Mouse (Mus musculus) erythroblast, embryonic 14.5 days (primary cell): ENCODE data around the gene Ly6g6d. TPM values are rescaled to one million over a fixed set of nuclear protein-coding genes. Genes with fewer than 3 reads are reported as not detected.
A peak's percentile ranks its signal among the peaks of the same experiment; 100 is the strongest.

Experiments
- H3K27me3 ChIP-seq: 2 replicates; pipeline ENCODE4 v1.6.1; 2012; ENCODE audit warnings: inconsistent platforms; ENCODE audit not compliant: control insufficient read depth
- H3K36me3 ChIP-seq: 2 replicates; pipeline ENCODE4 v1.6.1; 2012; ENCODE audit warnings: mild to moderate bottlenecking, inconsistent platforms; ENCODE audit not compliant: control insufficient read depth
- H3K4me1 ChIP-seq: 2 replicates; pipeline ENCODE4 v1.6.1; 2012; ENCODE audit warnings: inconsistent platforms; ENCODE audit not compliant: control insufficient read depth
- H3K4me3 ChIP-seq: replicated peaks from 2 replicates; pipeline ENCODE3; 2012; ENCODE audit warnings: moderate library complexity, mild to moderate bottlenecking, inconsistent platforms
- H3K9me3 ChIP-seq: 2 replicates; pipeline ENCODE4 v1.6.1; 2012; ENCODE audit warnings: low read length, inconsistent platforms, mixed read lengths; ENCODE audit not compliant: control insufficient read depth
- GATA1 ChIP-seq: IDR thresholded peaks from 2 replicates; pipeline ENCODE4 v1.6.1; 2012; ENCODE audit warnings: low read length, inconsistent platforms, mixed read lengths
- TAL1 ChIP-seq: IDR thresholded peaks from 3 replicates; pipeline ENCODE4 v1.6.1; 2012; ENCODE audit warnings: low read length, inconsistent platforms, mixed read lengths
- polyA plus RNA-seq: library from polyadenylated mRNA; stranded (reverse); fragments of >175 nt; gene quantifications from 2 replicates; pipeline ENCODE4 v1.2.3, GENCODE M21; 2012

Gene Ly6g6d
- polyA plus RNA-seq, 1 experiment, result not detected

DNA sequence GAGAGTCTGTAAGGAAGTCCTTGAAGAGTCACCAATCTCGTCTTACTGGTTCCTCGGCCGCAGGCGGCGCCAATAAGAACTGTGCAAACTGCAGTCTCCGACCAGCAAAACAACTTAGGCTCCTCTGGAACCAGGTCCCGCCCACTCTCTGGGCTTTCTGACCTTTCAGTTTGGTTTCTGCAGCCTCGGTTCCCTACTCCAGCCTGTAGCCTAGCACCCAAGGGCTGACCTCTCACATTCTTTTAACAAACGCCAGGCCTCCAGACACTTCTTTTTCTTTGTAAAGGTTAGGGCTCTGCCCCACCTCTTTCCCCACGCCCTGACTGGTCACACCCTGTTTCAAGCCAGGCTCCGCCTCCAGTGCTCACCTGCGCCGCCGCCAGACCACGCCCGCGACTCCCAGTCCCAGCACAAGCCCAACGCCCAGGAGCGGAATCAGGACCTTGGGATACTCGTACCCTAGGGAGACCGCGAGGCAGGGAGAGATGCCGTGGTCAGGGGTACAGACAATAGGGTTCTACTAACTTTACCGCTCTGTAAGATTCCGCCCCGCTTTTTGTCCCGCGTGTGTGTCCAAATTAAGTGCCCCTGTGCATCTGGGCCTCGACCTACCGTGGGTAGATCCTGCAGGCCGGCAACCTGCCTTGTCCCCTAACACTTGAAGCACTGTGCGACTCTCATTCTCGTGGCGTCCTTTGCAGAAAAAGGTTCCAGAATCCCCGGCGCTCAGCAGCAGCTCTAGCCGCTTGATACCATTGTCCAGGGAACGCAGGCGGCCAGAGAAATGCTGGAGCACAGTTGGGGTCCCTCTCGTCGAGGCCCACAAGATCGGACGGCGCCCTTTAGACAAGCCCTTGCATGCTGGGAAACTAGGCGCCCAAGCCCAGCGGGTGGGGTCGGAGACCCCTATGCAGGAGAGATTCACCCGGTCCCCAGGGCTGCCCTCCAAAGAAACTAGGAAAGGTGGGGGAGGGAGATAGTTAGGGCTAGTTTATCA lies 12.6 kb downstream of the Ly6g6d start, which contains the start of gene Ly6g6c:
Gene Ly6g6c (plus strand): TSS at position 438 of the 997 bp plus-strand sequence.
- TF ChIP-seq TAL1 (no peak), GATA1 (no peak)
- no peaks in the 10 kb centered on the region; the same call in 1 of the 2 replicates for H3K9me3 ChIP-seq
- peak within 1 kb of the TSS; percentile 23 for H3K4me3 ChIP-seq
- H3K36me3 ChIP-seq, result peaks cover 5% of the 10 kb centered on the region
- H3K4me1 ChIP-seq, result peaks cover 40% of the 10 kb centered on the region
- peaks cover 79% of the 10 kb centered on the region for H3K27me3 ChIP-seq

GRCm38 (mm10) chr17:35064378-35064877 lies 13.4 kb downstream of the Ly6g6d start:
- peaks cover 5% of the 10 kb centered on the region for H3K36me3 ChIP-seq
- H3K4me1 ChIP-seq, result peaks cover 48% of the 10 kb centered on the region
- peaks cover 79% of the 10 kb centered on the region for H3K27me3 ChIP-seq
- no peaks in the 10 kb centered on the region; the same call in 1 of the 2 replicates for H3K9me3 ChIP-seq
- no peak overlapping the region for H3K4me3 ChIP-seq
- TF ChIP-seq TAL1 (no peak), GATA1 (no peak)

DNA sequence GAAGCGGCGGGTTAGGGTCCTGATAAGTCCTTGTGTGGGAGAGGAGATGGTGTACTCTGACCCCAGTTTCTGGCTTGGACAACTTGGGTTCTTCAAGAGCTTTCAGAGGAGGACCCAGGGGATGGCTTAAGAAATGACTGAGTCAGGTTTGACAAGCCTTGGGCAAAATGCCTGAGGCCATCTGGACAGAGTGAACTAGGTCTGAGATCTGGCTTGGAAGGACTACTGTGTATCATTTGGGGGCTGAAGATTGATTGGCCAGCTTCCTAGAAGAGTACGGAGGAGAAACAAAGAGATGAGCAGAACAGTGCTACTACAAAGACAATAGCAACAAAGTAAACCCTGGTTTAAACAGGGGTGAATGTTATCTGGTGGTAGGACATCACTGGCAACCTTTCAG lies 14.4 kb downstream of the Ly6g6d start:
- no peaks in the 10 kb centered on the region; the same call in 1 of the 2 replicates for H3K9me3 ChIP-seq
- TF ChIP-seq TAL1 (no peak), GATA1 (no peak)
- no peak overlapping the region for H3K4me3 ChIP-seq
- H3K4me1 ChIP-seq, result peaks cover 57% of the 10 kb centered on the region
- peaks cover 70% of the 10 kb centered on the region for H3K27me3 ChIP-seq
- peaks cover 7% of the 10 kb centered on the region for H3K36me3 ChIP-seq

DNA sequence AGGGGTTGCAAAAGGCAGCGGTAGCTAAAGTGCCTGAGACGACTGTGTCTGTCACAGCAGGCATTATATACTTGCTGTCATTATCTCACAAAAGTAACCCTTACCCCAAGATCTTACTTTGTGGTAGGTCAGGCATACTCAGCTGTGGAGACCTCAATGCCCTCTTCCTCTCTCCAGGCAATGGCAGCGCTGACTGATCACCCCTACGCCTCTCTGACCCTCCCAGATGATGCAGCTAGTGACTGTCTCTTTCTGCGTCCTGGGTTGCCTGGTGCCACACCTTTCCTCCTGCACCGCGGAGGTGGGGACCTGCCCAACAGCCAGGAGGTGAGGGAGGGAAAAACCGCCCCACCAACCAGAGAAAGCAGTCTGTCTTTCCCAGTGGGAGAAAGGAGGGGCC lies 16.6 kb downstream of the Ly6g6d start:
- Histone ChIP-seq H3K4me3 (no peak overlapping the region), H3K27me3 (peaks cover 48% of the 10 kb centered on the region), H3K36me3 (peaks cover 22% of the 10 kb centered on the region), H3K4me1 (peaks cover 63% of the 10 kb centered on the region), H3K9me3 (no peaks in the 10 kb centered on the region; the same call in 1 of the 2 replicates)
- TF ChIP-seq GATA1, result no peak

GRCm38 (mm10) chr17:35060737-35061297 lies 17.0 kb downstream of the Ly6g6d start:
- Histone ChIP-seq H3K36me3 (peaks cover 26% of the 10 kb centered on the region), H3K4me1 (peaks cover 64% of the 10 kb centered on the region), H3K4me3 (no peak overlapping the region), H3K27me3 (peaks cover 43% of the 10 kb centered on the region), H3K9me3 (no peaks in the 10 kb centered on the region; the same call in 1 of the 2 replicates)
- no peak for TF ChIP-seq GATA1
- no peak for TF ChIP-seq TAL1

DNA sequence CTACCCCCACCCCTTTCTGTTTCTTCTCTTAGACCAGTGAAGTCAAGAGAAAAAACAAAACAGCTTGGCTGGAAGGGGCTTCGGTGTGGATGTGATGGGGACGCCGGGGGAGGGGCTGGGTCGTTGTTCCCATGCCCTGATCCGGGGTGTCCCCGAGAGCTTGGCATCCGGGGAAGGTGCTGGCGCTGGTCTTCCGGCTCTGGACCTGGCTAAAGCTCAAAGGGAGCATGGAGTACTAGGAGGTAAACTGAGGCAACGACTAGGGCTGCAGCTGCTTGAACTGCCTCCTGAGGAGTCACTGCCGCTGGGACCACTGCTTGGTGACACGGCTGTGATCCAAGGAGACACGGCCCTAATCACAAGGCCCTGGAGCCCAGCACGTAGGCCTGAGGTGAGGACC lies 17.8 kb downstream of the Ly6g6d start:
- TF ChIP-seq TAL1, result no peak
- no peak for TF ChIP-seq GATA1
- Histone ChIP-seq H3K4me3 (no peak overlapping the region), H3K9me3 (no peaks in the 10 kb centered on the region; the same call in 1 of the 2 replicates), H3K27me3 (peaks cover 36% of the 10 kb centered on the region), H3K36me3 (peaks cover 33% of the 10 kb centered on the region), H3K4me1 (peaks cover 62% of the 10 kb centered on the region)

GRCm38 (mm10) chr17:35058911-35059892 lies 18.7 kb downstream of the Ly6g6d start, which contains the start of gene Ddah2:
TSS of gene Ddah2 (plus strand) at chr17:35059035.
- Histone ChIP-seq H3K4me1 (peaks cover 57% of the 10 kb centered on the region), H3K4me3 (peak within 1 kb of the TSS; percentile 64), H3K27me3 (peaks cover 27% of the 10 kb centered on the region), H3K36me3 (peaks cover 39% of the 10 kb centered on the region), H3K9me3 (no peaks in the 10 kb centered on the region)
- TF ChIP-seq GATA1 (no peak), TAL1 (no peak)

- no peaks in the 10 kb centered on the region for H3K9me3 ChIP-seq
- no peak for TF ChIP-seq GATA1
- TF ChIP-seq TAL1, result no peak
- H3K36me3 ChIP-seq, result peaks cover 46% of the 10 kb centered on the region
- H3K4me3 ChIP-seq, result no peak overlapping the region
- peaks cover 59% of the 10 kb centered on the region for H3K4me1 ChIP-seq
- H3K27me3 ChIP-seq, result peaks cover 18% of the 10 kb centered on the region
Measured at GRCm38 (mm10) chr17:35058316-35058715, 19.5 kb downstream of the Ly6g6d start.
